Mouse (Mus musculus): Measurements from ENCODE around the gene Ralgapa1. TPM values are rescaled to one million over a fixed set of nuclear protein-coding genes. Genes with fewer than 3 reads are reported as not detected.
A peak's percentile ranks its signal among the peaks of the same experiment; 100 is the strongest.
"Not testable (repeated sequence)": the region's sequence is repeated elsewhere in the genome, so short reads cannot be mapped to it uniquely, and the experiment has no call there.

Ralgapa1 gene
- polyA plus RNA-seq, 1 experiment: 72.0 TPM

DNA sequence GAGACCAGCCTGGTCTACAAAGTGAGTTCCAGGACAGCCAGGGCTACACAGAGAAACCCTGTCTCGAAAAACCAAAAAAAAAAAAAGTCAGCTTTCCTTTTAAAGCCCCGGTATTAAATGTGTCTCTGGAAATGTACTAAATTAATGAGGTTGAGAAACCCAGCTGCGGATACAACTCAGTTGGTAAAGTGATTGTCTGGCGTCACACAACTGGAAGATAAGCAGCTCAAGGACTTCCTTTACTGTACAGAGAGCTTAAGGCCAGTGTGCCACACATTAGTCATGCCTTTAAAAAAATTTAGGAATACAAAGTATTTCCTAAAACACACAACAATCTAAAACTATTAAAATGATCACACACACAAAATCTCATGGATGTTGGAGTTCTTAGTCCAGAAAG, 22.2 kb downstream of the Ralgapa1 start:
- no peak for DNase-seq (ENCODE audit: low read depth)
- TF ChIP-seq CTCF (IDR thresholded peaks at IDR 0.05; ENCODE audit: borderline replicate concordance, extremely low read depth, insufficient read depth, insufficient read length) (no peak), POLR2A (IDR thresholded peaks at IDR 0.05; ENCODE audit: borderline replicate concordance, extremely low read depth, insufficient read depth, insufficient read length, poor library complexity, severe bottlenecking) (no peak)

GRCm38 (mm10) chr12:55797103-55797502, 23.9 kb downstream of the Ralgapa1 start:
- TF ChIP-seq CTCF (IDR thresholded peaks at IDR 0.05; ENCODE audit: borderline replicate concordance, extremely low read depth, insufficient read depth, insufficient read length) (no peak), POLR2A (IDR thresholded peaks at IDR 0.05; ENCODE audit: borderline replicate concordance, extremely low read depth, insufficient read depth, insufficient read length, poor library complexity, severe bottlenecking) (no peak)
- DNase-seq (ENCODE audit: low read depth): no peak

GRCm38 (mm10) chr12:55794485-55794884, 26.5 kb downstream of the Ralgapa1 start:
- DNase-seq (ENCODE audit: low read depth): not testable (repeated sequence)

GRCm38 (mm10) chr12:55785252-55785651, 35.7 kb downstream of the Ralgapa1 start:
- TF ChIP-seq POLR2A (IDR thresholded peaks at IDR 0.05; ENCODE audit: borderline replicate concordance, extremely low read depth, insufficient read depth, insufficient read length, poor library complexity, severe bottlenecking): no peak
- no peak for TF ChIP-seq CTCF (IDR thresholded peaks at IDR 0.05; ENCODE audit: borderline replicate concordance, extremely low read depth, insufficient read depth, insufficient read length)
- DNase-seq (ENCODE audit: low read depth): no peak

DNA sequence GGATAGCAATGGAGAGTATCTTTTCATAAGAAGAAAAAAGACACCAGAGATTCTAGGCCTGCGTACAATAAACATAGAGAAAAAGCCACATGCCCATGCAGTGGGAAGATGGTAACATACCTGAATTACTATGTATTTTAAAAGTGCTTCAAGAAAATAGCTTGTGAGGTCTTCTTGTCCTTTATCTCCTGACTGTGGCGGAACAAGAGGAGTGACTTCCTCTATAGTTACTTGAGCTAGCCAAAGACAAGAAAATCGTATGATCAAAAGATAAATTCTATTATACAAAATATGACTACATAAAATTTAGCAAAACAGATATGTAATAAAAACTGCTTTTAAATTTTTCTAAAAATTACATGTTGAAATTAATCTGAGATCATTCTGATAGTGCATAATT, 38.3 kb downstream of the Ralgapa1 start:
- TF ChIP-seq POLR2A (IDR thresholded peaks at IDR 0.05; ENCODE audit: borderline replicate concordance, extremely low read depth, insufficient read depth, insufficient read length, poor library complexity, severe bottlenecking) (no peak), CTCF (IDR thresholded peaks at IDR 0.05; ENCODE audit: borderline replicate concordance, extremely low read depth, insufficient read depth, insufficient read length) (no peak)
- DNase-seq (ENCODE audit: low read depth): no peak

DNA sequence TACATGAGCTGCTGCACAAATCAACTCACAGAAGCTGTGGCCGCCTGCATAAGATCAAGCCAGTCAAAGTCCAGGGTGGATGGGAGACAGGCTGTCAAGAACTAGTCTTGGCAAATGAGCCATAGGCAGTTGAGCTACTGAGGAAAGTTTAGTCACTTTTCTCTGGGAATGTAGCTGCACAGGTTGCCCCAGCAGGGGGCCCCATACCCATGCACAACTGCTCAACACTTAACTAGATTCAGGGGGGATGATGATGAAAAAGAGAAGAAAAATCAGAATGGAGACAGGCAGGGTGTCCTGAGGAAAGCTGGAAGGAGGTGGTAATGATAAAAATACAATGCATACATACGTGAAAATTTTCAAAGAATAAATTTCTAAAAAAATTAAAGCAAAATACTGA, 42.7 kb downstream of the Ralgapa1 start:
- peak; percentile 37 for DNase-seq (ENCODE audit: low read depth)
- TF ChIP-seq POLR2A (IDR thresholded peaks at IDR 0.05; ENCODE audit: borderline replicate concordance, extremely low read depth, insufficient read depth, insufficient read length, poor library complexity, severe bottlenecking): no peak
- TF ChIP-seq CTCF (IDR thresholded peaks at IDR 0.05; ENCODE audit: borderline replicate concordance, extremely low read depth, insufficient read depth, insufficient read length): peak; percentile 40; the same call in 1 of the 2 replicates

DNA sequence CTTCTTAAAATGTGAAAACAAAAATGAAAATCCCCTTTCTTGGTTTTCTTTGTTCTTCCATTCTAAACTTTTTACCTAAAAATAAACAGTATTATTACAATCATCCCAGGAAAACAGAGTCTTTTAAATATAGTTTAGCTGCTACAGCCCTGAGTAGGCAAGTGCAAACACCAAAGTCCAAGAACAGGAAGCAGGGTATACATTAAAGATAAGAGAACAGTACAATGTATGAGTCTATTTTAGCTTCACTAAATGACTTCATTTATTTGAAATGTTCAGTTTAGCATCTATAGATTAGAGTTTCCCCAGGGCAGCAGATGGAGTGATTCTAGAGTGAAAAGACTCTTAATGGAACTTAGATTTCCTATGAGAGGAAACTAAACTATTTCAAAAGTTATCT, 43.6 kb downstream of the Ralgapa1 start:
- DNase-seq (ENCODE audit: low read depth): no peak
- TF ChIP-seq POLR2A (IDR thresholded peaks at IDR 0.05; ENCODE audit: borderline replicate concordance, extremely low read depth, insufficient read depth, insufficient read length, poor library complexity, severe bottlenecking): no peak

DNA sequence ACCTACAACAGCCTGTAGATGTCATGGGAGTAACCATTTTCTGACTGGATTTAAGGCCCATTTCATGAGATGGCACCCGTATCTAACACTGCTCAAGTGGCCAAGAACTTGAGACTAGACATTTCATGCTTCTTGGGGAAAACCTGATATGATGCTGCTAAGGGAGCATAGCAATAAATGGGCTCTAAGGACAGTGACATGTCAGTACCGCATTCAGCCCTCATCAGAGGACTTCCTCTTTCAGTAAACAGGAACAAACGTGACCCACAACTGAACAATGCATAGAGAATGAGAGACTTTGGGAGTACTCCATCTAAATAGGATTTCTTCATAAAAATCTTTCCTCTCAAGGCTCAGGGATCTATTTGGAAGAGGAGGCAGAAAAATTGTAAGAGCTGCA, 46.7 kb downstream of the Ralgapa1 start:
- no peak for DNase-seq (ENCODE audit: low read depth)
- no peak for TF ChIP-seq CTCF (IDR thresholded peaks at IDR 0.05; ENCODE audit: borderline replicate concordance, extremely low read depth, insufficient read depth, insufficient read length)
- no peak for TF ChIP-seq POLR2A (IDR thresholded peaks at IDR 0.05; ENCODE audit: borderline replicate concordance, extremely low read depth, insufficient read depth, insufficient read length, poor library complexity, severe bottlenecking)

GRCm38 (mm10) chr12:55720319-55720718, 100.6 kb downstream of the Ralgapa1 start:
- TF ChIP-seq POLR2A (IDR thresholded peaks at IDR 0.05; ENCODE audit: borderline replicate concordance, extremely low read depth, insufficient read depth, insufficient read length, poor library complexity, severe bottlenecking) (no peak), CTCF (IDR thresholded peaks at IDR 0.05; ENCODE audit: borderline replicate concordance, extremely low read depth, insufficient read depth, insufficient read length) (0 out of 2 replicates have a peak, but pooled peaks have one; percentile 3)
- peak; percentile 71 for DNase-seq (ENCODE audit: low read depth)

GRCm38 (mm10) chr12:55705881-55706280, 115.1 kb downstream of the Ralgapa1 start:
- no peak for DNase-seq (ENCODE audit: low read depth)
- TF ChIP-seq POLR2A (IDR thresholded peaks at IDR 0.05; ENCODE audit: borderline replicate concordance, extremely low read depth, insufficient read depth, insufficient read length, poor library complexity, severe bottlenecking): no peak
- TF ChIP-seq CTCF (IDR thresholded peaks at IDR 0.05; ENCODE audit: borderline replicate concordance, extremely low read depth, insufficient read depth, insufficient read length): no peak

GRCm38 (mm10) chr12:55666699-55667098, 154.3 kb downstream of the Ralgapa1 start:
- TF ChIP-seq POLR2A (IDR thresholded peaks at IDR 0.05; ENCODE audit: borderline replicate concordance, extremely low read depth, insufficient read depth, insufficient read length, poor library complexity, severe bottlenecking) (no peak), CTCF (IDR thresholded peaks at IDR 0.05; ENCODE audit: borderline replicate concordance, extremely low read depth, insufficient read depth, insufficient read length) (no peak)
- DNase-seq (ENCODE audit: low read depth): no peak

DNA sequence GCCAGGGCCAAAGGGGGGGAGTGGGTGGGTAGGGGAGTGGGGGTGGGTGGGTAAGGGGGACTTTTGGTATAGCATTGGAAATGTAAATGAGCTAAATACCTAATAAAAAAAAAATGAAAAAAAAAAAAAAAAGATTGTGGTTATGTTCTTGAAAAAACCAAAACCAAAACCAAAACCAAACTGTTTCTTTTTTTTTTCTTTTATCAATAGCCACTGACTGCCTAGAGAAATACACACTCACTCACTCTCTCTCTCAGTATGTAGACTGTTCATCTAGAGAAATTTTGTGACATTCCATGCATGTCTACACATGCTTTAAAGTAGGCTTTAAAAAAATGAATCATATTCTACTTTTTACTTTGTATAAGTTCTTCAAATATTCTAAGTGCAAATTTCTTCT, 157.8 kb downstream of the Ralgapa1 start:
- not testable (repeated sequence) for DNase-seq (ENCODE audit: low read depth)

GRCm38 (mm10) chr12:55648011-55648525, 172.9 kb downstream of the Ralgapa1 start:
- no peak for DNase-seq (ENCODE audit: low read depth)
- no peak for TF ChIP-seq POLR2A (IDR thresholded peaks at IDR 0.05; ENCODE audit: borderline replicate concordance, extremely low read depth, insufficient read depth, insufficient read length, poor library complexity, severe bottlenecking)

All from brain, embryonic 14.5 days (tissue).